Comparison of ENCODE assay signal across 8 mouse cellular contexts in genomic region chr6:145187093-145188088, GRCm38 (mm10). TPM values are rescaled to one million over a fixed set of nuclear protein-coding genes. Genes with fewer than 3 reads are reported as not detected.
DNase-seq lines count a peak whose midpoint lies in the region; ATAC-seq and TF ChIP-seq lines count a peak whose summit lies in the region.

No protein-coding gene starts in this region.

- H3K9me3 ChIP-seq in forebrain, embryonic 16.5 days (ENCODE audit: control insufficient read depth, low read length), result no peaks in the 10 kb centered on the region
- H3K9me3 ChIP-seq in intestine, postnatal 0 days (ENCODE audit: control insufficient read depth), result no peaks in the 10 kb centered on the region
- H3K9me3 ChIP-seq in limb, embryonic 14.5 days (ENCODE audit: control insufficient read depth, low read length), result no peaks in the 10 kb centered on the region

- peak overlapping the region; percentile 26; the same call in 1 of the 2 replicates for H3K9ac ChIP-seq in forebrain, embryonic 16.5 days (replicated peaks; ENCODE audit: low read depth, low read length)
- H3K9ac ChIP-seq in intestine, postnatal 0 days (ENCODE audit: low read depth, low read length), result no peak overlapping the region
- H3K9ac ChIP-seq in limb, embryonic 14.5 days (ENCODE audit: low read depth, low read length, severe bottlenecking), result no peak overlapping the region

- ATAC-seq in forebrain, embryonic 16.5 days, result peak; percentile 85
- no peak for ATAC-seq in intestine, postnatal 0 days
- ATAC-seq in limb, embryonic 14.5 days (ENCODE audit: low FRiP score, low read depth), result no peak

- TF ChIP-seq POLR2A in limb, embryonic 14.5 days (IDR thresholded peaks at IDR 0.05; ENCODE audit: borderline replicate concordance, extremely low read depth, insufficient read depth, insufficient read length), result no peak

- H3K4me3 ChIP-seq in forebrain, embryonic 16.5 days (replicated peaks; ENCODE audit: low read length), result peak overlapping the region; percentile 32
- H3K4me3 ChIP-seq in intestine, postnatal 0 days (ENCODE audit: low read depth, low read length), result peak overlapping the region; percentile 3; the same call in 1 of the 2 replicates
- H3K4me3 ChIP-seq in limb, embryonic 14.5 days (replicated peaks; ENCODE audit: low read length), result peak overlapping the region; percentile 23

- no peaks in the 10 kb centered on the region for H3K4me1 ChIP-seq in forebrain, embryonic 16.5 days (replicated peaks; ENCODE audit: control insufficient read depth, insufficient read depth, low read length)
- H3K4me1 ChIP-seq in intestine, postnatal 0 days (replicated peaks; ENCODE audit: control insufficient read depth, insufficient read depth, low read length), result no peaks in the 10 kb centered on the region
- no peaks in the 10 kb centered on the region for H3K4me1 ChIP-seq in limb, embryonic 14.5 days (ENCODE audit: control insufficient read depth, insufficient read depth, low read length)

- H3K36me3 ChIP-seq in forebrain, embryonic 16.5 days (ENCODE audit: control insufficient read depth, insufficient read depth), result no peaks in the 10 kb centered on the region
- H3K36me3 ChIP-seq in intestine, postnatal 0 days (ENCODE audit: control insufficient read depth, insufficient read depth), result no peaks in the 10 kb centered on the region
- no peaks in the 10 kb centered on the region for H3K36me3 ChIP-seq in limb, embryonic 14.5 days (ENCODE audit: control insufficient read depth, insufficient read depth, low read length)

- H3K4me2 ChIP-seq in forebrain, embryonic 16.5 days (ENCODE audit: low read length), result peak overlapping the region; percentile 47
- H3K4me2 ChIP-seq in intestine, postnatal 0 days (replicated peaks; ENCODE audit: low read depth), result peak overlapping the region; percentile 44
- peak overlapping the region; percentile 30 for H3K4me2 ChIP-seq in limb, embryonic 14.5 days (replicated peaks; ENCODE audit: low read depth, low read length, severe bottlenecking)

- peak; percentile 19 for DNase-seq in kidney, adult 18-20 months
- DNase-seq in kidney, postnatal 25 days, result no peak
- peak; percentile 17 for DNase-seq in cerebellum, adult 11 months
- DNase-seq in limb, embryonic 14.5 days (ENCODE audit: low spot score), result peak; percentile 79
- DNase-seq in natural killer cell, adult 2 months (ENCODE audit: low spot score in 2 of 2), result peak; percentile 71 to 79
- no peak for DNase-seq in urinary bladder, postnatal 25 days (ENCODE audit: low spot score)

- no peaks in the 10 kb centered on the region for H3K27me3 ChIP-seq in forebrain, embryonic 16.5 days (replicated peaks; ENCODE audit: control insufficient read depth, insufficient read depth, low read length)
- no peaks in the 10 kb centered on the region for H3K27me3 ChIP-seq in intestine, postnatal 0 days (replicated peaks; ENCODE audit: control insufficient read depth, insufficient read depth, low read length)
- no peaks in the 10 kb centered on the region for H3K27me3 ChIP-seq in limb, embryonic 14.5 days (ENCODE audit: control insufficient read depth, insufficient read depth, low read length)

- H3K27ac ChIP-seq in forebrain, embryonic 16.5 days (ENCODE audit: low read length), result 0 out of 2 replicates have a peak overlapping the region, but pooled peaks have one; percentile 7
- no peak overlapping the region for H3K27ac ChIP-seq in intestine, postnatal 0 days (ENCODE audit: low read depth, low read length)
- no peak overlapping the region for H3K27ac ChIP-seq in limb, embryonic 14.5 days (replicated peaks; ENCODE audit: low read depth, low read length)

- WGBS in forebrain, embryonic 16.5 days, result 57% methylated on average over 27 of the region's 27 CpGs
- WGBS in intestine, postnatal 0 days, result 53% methylated on average over 27 of the region's 27 CpGs
- WGBS in limb, embryonic 14.5 days, result 54% methylated on average over 27 of the region's 27 CpGs

- peak; percentile 54 for TF ChIP-seq CTCF in intestine, postnatal 0 days (IDR thresholded peaks at IDR 0.05; ENCODE audit: low read depth)

RNA-seq across cellular contexts. Expression of gene Casc1, which starts 23.4 kb away (rescaled TPM):
- polyA plus RNA-seq in forebrain, embryonic 16.5 days (2015; fragmentation: Nextera tagmentation; extraction: Ambion mirVana), result 0.71 and 0.81 TPM in 2 replicates
- polyA plus RNA-seq in intestine, postnatal 0 days (2015; fragmentation: Nextera tagmentation; extraction: Ambion mirVana), result 0.08 TPM in 2 replicates
- polyA plus RNA-seq in limb, embryonic 14.5 days (2012; rRNA removed), result 0.93 and 1.00 TPM in 2 replicates
- 0.29 and 0.41 TPM in 2 replicates for polyA plus RNA-seq in limb, embryonic 14.5 days (2014; fragmentation: Nextera tagmentation; extraction: Ambion mirVana)

RNA-seq across cellular contexts. Expression of gene Etfrf1, which starts 23.5 kb away (rescaled TPM):
- polyA plus RNA-seq in forebrain, embryonic 16.5 days (2015; fragmentation: Nextera tagmentation; extraction: Ambion mirVana), result 24.3 and 25.9 TPM in 2 replicates
- 48.8 and 49.5 TPM in 2 replicates for polyA plus RNA-seq in intestine, postnatal 0 days (2015; fragmentation: Nextera tagmentation; extraction: Ambion mirVana)
- 16.6 and 20.1 TPM in 2 replicates for polyA plus RNA-seq in limb, embryonic 14.5 days (2012; rRNA removed)
- 29.5 and 29.8 TPM in 2 replicates for polyA plus RNA-seq in limb, embryonic 14.5 days (2014; fragmentation: Nextera tagmentation; extraction: Ambion mirVana)

Comparison
In these comparisons a context has a peak if more than half of its experiments do, and no peak if none do; other contexts are left out.
1. DNase-seq: peak in kidney, adult 18-20 months (single experiment), cerebellum, adult 11 months (single experiment), limb, embryonic 14.5 days (single experiment) and natural killer cell, adult 2 months (2 of 2); none in kidney, postnatal 25 days (0 of 2) and urinary bladder, postnatal 25 days (single experiment).
2. Peak in every context shown above with its lines, with median percentiles within 50 percentile points of each other: H3K4me2 ChIP-seq and H3K4me3 ChIP-seq.